Mouse (Mus musculus) liver, embryonic 13.5 days (tissue): ENCODE measurements around the gene Rbfox1. TPM values are rescaled to one million over a fixed set of nuclear protein-coding genes. Genes with fewer than 3 reads are reported as not detected.

Experiments
- ATAC-seq: fragments of 200-750 bp; cut with Nextera tagmentation; 2 replicates; pipeline ENCODE4 v1.8.0; 2017; ENCODE audit warnings: low read depth, mild to moderate bottlenecking, moderate number of reproducible peaks, moderate library complexity
- DNase-seq: peaks from one replicate; pipeline ENCODE4 v3.0.0; 2022
- H3K27ac ChIP-seq: fragments of 300-500 bp; sonication (generic); 2 replicates; pipeline ENCODE4 v1.5.1; 2015; ENCODE audit warnings: moderate library complexity, mild to moderate bottlenecking, inconsistent platforms
- H3K27me3 ChIP-seq: fragments of 300-500 bp; sonication (generic); 2 replicates; pipeline ENCODE4 v1.6.1; 2015; ENCODE audit warnings: mild to moderate bottlenecking, inconsistent platforms
- H3K36me3 ChIP-seq: fragments of 300-500 bp; sonication (generic); 2 replicates; pipeline ENCODE4 v1.6.1; 2015; ENCODE audit warnings: mild to moderate bottlenecking, inconsistent platforms
- H3K4me1 ChIP-seq: fragments of 300-500 bp; sonication (generic); replicated peaks from 2 replicates; pipeline ENCODE4 v1.6.1; 2015; ENCODE audit warnings: inconsistent platforms
- H3K4me2 ChIP-seq: fragments of 300-500 bp; sonication (generic); 2 replicates; pipeline ENCODE4 v1.6.1; 2015; ENCODE audit warnings: inconsistent platforms, mild to moderate bottlenecking, moderate library complexity
- H3K4me3 ChIP-seq: fragments of 300-500 bp; sonication (generic); replicated peaks from 2 replicates; pipeline ENCODE4 v1.5.1; 2015; ENCODE audit warnings: mild to moderate bottlenecking, inconsistent platforms
- H3K9ac ChIP-seq: fragments of 300-500 bp; sonication (generic); 2 replicates; pipeline ENCODE4 v1.6.1; 2015; ENCODE audit warnings: mild to moderate bottlenecking, inconsistent platforms
- H3K9me3 ChIP-seq: fragments of 300-500 bp; sonication (generic); replicated peaks from 2 replicates; pipeline ENCODE4 v1.6.1; 2016; ENCODE audit warnings: inconsistent platforms
- WGBS: fragments of 180-500 bp; shearing (Covaris S2); methylation state at CpG from one replicate; pipeline ENCODE4 v1.1.7; 2015; ENCODE audit not compliant: insufficient replicate concordance; 5-methylcytosine and 5-hydroxymethylcytosine counted together
- polyA plus RNA-seq: library from polyadenylated mRNA; unstranded; fragments of >200 nt; fragmentation: Nextera tagmentation; extraction: Ambion mirVana; gene quantifications from 2 replicates; pipeline ENCODE4 v1.2.1, GENCODE M21; 2015

Rbfox1 gene
- polyA plus RNA-seq, 1 experiment from 2014 or later = 0.29 TPM

DNA sequence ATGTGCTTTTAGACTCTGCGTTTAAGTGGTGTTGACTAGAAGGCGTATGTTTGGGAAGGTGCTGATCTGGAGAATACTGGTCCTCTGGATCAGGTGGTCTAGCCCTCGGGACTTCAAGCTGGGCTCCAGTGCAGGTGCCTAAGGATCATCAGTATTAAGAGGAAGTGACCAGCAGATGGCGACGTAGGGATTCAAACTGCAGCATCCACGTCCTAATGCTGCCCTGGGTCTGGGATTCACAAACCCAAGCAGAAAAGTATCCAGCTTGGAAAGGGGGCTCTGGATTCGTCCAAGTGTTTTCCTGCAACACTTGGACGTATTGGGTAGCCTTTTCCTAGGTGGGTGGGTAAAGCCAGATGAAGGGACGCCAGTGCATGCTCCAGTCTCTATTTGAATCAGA, 906.5 kb downstream of the Rbfox1 start:
- WGBS = 11% methylated on average over 9 of the region's 9 CpGs
- H3K4me3 ChIP-seq = no peak overlapping the region
- H3K36me3 ChIP-seq = no peaks in the 10 kb centered on the region
- no peaks in the 10 kb centered on the region for H3K9me3 ChIP-seq
- H3K4me2 ChIP-seq = no peak overlapping the region
- ATAC-seq = no peak
- H3K9ac ChIP-seq = no peak overlapping the region
- no peak overlapping the region for H3K27ac ChIP-seq
- peak; percentile 0 for DNase-seq
- no peaks in the 10 kb centered on the region for H3K4me1 ChIP-seq
- H3K27me3 ChIP-seq = no peaks in the 10 kb centered on the region

- 68% methylated on average over 2 of the region's 2 CpGs for whole genome bisulfite sequencing
- no peak overlapping the region for H3K4me2 ChIP-seq
- no peak for ATAC-seq
Measured at GRCm38 (mm10) chr16:6806246-6806645, 921.1 kb downstream of the Rbfox1 start.

GRCm38 (mm10) chr16:6807835-6808234, 922.7 kb downstream of the Rbfox1 start:
- no peaks in the 10 kb centered on the region for H3K4me1 ChIP-seq
- DNase-seq = no peak
- H3K9me3 ChIP-seq = no peaks in the 10 kb centered on the region
- no peak overlapping the region for H3K9ac ChIP-seq
- H3K36me3 ChIP-seq = no peaks in the 10 kb centered on the region
- no peak overlapping the region for H3K4me3 ChIP-seq
- no peaks in the 10 kb centered on the region for H3K27me3 ChIP-seq
- ATAC-seq = no peak
- WGBS = 41% methylated on average over 2 of the region's 2 CpGs
- no peak overlapping the region for H3K4me2 ChIP-seq
- no peak overlapping the region for H3K27ac ChIP-seq

More at GRCm38 (mm10) chr16:6806246-6806645, 921.1 kb downstream of the Rbfox1 start:
- Histone ChIP-seq H3K4me1 (no peaks in the 10 kb centered on the region), H3K27me3 (no peaks in the 10 kb centered on the region), H3K9ac (no peak overlapping the region), H3K4me3 (no peak overlapping the region), H3K9me3 (no peaks in the 10 kb centered on the region), H3K36me3 (no peaks in the 10 kb centered on the region), H3K27ac (no peak overlapping the region)
- no peak for DNase-seq

DNA sequence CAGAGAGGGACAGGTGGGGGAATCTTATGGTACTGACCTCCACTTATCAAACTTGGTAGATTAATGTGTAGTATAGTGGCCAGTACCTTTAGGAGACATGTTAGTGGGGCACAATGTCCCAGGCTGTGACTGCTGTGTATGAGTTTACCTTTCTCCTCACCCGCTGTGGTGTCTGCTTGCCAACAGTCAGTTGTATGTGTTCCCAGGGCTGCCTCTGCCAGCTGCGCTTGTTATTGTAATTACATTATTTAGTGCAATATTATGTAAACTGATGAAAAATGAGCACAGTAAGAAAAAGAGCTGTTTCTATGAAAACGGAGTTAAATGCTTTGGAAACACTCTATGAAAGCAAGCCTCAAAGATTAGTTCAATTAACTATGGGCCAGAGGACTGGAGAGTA, 928.7 kb downstream of the Rbfox1 start:
- H3K4me2 ChIP-seq = no peak overlapping the region
- H3K4me1 ChIP-seq = no peaks in the 10 kb centered on the region
- ATAC-seq (no peak), DNase-seq (no peak)
- no peak overlapping the region for H3K9ac ChIP-seq
- H3K4me3 ChIP-seq = no peak overlapping the region
- H3K36me3 ChIP-seq = no peaks in the 10 kb centered on the region
- H3K9me3 ChIP-seq = no peaks in the 10 kb centered on the region
- H3K27ac ChIP-seq = no peak overlapping the region
- WGBS = 69% methylated on average over 3 of the region's 3 CpGs
- no peaks in the 10 kb centered on the region for H3K27me3 ChIP-seq

- no peaks in the 10 kb centered on the region for H3K27me3 ChIP-seq
- no peak overlapping the region for H3K4me2 ChIP-seq
- no peak overlapping the region for H3K27ac ChIP-seq
- 37% methylated on average over 1 of the region's 1 CpGs for WGBS
- no peak overlapping the region for H3K4me3 ChIP-seq
- no peaks in the 10 kb centered on the region for H3K36me3 ChIP-seq
- no peak for DNase-seq
- no peaks in the 10 kb centered on the region for H3K4me1 ChIP-seq
- H3K9me3 ChIP-seq = no peaks in the 10 kb centered on the region
- H3K9ac ChIP-seq = no peak overlapping the region
- ATAC-seq = no peak
Measured at GRCm38 (mm10) chr16:6821741-6822140, 936.6 kb downstream of the Rbfox1 start.

DNA sequence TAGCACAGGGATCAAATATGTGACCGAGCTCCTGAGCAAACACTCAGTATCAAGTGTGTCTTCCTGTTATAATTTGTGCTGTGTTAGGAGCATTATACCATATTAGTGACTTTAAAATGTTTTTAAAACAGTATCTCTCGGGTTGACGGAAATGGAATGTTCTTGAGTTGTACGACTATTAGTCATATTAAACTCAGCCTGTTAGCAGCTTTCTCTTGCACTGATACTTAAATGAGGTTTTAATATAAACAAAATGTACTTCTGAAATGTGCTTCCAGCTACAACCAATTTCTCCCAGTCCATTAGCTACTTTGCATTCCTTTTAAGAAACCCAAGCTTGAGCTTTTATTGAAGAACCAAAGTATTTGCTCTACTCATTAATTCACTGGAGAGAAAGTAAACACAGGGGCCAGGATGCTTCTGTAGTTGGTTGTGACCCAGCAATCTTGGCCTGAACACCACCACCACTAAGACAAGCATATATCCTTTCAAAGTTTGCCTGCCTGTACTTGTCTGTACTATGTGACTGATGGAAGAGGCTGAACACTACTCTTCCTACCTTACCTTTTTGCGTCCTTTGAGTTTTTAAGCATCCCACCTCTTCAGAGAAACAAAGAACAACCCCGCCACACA, 944.9 kb downstream of the Rbfox1 start:
- WGBS = 66% methylated on average over 6 of the region's 6 CpGs

GRCm38 (mm10) chr16:6833486-6833885, 948.3 kb downstream of the Rbfox1 start:
- ATAC-seq (no peak), DNase-seq (no peak)
- Histone ChIP-seq H3K9me3 (no peaks in the 10 kb centered on the region), H3K9ac (no peak overlapping the region), H3K27ac (no peak overlapping the region), H3K4me3 (no peak overlapping the region), H3K27me3 (no peaks in the 10 kb centered on the region), H3K4me1 (no peaks in the 10 kb centered on the region), H3K4me2 (no peak overlapping the region), H3K36me3 (no peaks in the 10 kb centered on the region)

More for the DNA sequence above, 944.9 kb downstream of the Rbfox1 start:
- no peak overlapping the region for H3K4me2 ChIP-seq
- H3K36me3 ChIP-seq = no peaks in the 10 kb centered on the region
- H3K4me3 ChIP-seq = no peak overlapping the region
- no peak overlapping the region for H3K27ac ChIP-seq
- no peak for DNase-seq
- no peak overlapping the region for H3K9ac ChIP-seq
- no peaks in the 10 kb centered on the region for H3K27me3 ChIP-seq
- no peaks in the 10 kb centered on the region for H3K4me1 ChIP-seq
- no peak for ATAC-seq
- H3K9me3 ChIP-seq = no peaks in the 10 kb centered on the region

DNA sequence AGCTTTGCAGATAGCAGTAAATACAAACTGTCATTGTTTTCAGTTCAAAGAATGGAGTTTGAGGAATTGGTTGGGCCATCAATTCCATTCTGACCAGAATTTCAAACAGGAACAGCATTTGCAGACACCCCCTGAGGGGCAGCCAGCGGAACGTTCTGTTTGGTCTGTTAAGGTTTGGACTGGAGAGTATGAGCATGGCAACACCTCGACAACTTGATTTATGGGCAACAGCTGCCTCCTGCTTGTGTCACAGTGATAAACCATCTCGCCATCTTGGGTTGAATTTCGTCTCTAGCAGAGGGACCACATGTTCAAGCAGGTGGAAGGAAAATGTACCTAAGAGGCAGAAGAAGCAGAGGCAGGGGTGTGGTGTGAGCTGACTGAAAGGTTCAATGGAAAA, 949.9 kb downstream of the Rbfox1 start:
- Histone ChIP-seq H3K9me3 (no peaks in the 10 kb centered on the region), H3K27ac (no peak overlapping the region), H3K4me1 (no peaks in the 10 kb centered on the region), H3K9ac (no peak overlapping the region), H3K4me2 (no peak overlapping the region), H3K36me3 (no peaks in the 10 kb centered on the region), H3K4me3 (no peak overlapping the region), H3K27me3 (no peaks in the 10 kb centered on the region)
- DNase-seq (no peak), ATAC-seq (no peak)
- 38% methylated on average over 5 of the region's 5 CpGs for WGBS

DNA sequence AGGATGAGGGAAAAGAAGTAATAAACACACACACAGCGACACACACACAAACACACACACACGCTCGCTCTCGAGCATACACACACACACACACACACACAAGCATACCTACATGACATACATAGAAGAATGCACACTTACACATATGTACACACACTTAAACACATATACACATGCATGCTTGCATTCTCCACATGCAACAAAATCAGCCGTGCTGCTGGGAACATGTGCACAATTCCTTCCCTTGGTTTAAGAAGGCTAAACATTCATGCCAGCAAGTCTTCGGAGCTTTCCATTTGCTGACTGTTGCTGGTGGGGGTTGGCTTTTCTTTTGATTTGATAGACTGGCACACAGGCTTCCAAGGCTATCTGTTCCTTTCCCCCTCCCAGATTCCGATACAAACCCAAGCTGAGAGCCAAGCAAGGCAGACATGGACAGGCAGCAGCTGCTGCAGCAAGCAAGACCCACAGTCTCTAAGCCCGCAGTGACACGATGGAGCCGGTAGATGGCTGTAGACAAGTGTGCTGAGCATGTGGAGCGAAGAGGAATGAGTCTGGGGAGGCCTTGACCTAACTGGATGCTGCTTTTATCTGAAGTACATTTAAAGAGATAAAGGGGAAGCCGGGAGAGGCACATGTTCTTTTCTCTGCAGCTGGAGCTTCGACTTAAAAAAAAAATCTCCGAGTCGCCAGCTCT, 954.3 kb downstream of the Rbfox1 start:
- WGBS = 35% methylated on average over 15 of the region's 15 CpGs
- Histone ChIP-seq H3K4me3 (no peak overlapping the region), H3K4me1 (no peaks in the 10 kb centered on the region), H3K27me3 (no peaks in the 10 kb centered on the region), H3K9ac (no peak overlapping the region), H3K36me3 (no peaks in the 10 kb centered on the region), H3K4me2 (no peak overlapping the region), H3K27ac (no peak overlapping the region), H3K9me3 (no peaks in the 10 kb centered on the region)
- DNase-seq (peak; percentile 1), ATAC-seq (no peak)

- no peaks in the 10 kb centered on the region for H3K36me3 ChIP-seq
- no peak overlapping the region for H3K4me2 ChIP-seq
- no peaks in the 10 kb centered on the region for H3K27me3 ChIP-seq
- no peak for DNase-seq
- ATAC-seq = no peak
- H3K9ac ChIP-seq = no peak overlapping the region
- 56% methylated on average over 3 of the region's 3 CpGs for WGBS
- H3K4me3 ChIP-seq = no peak overlapping the region
- no peak overlapping the region for H3K27ac ChIP-seq
- no peaks in the 10 kb centered on the region for H3K9me3 ChIP-seq
- no peaks in the 10 kb centered on the region for H3K4me1 ChIP-seq
Measured at GRCm38 (mm10) chr16:6840007-6840406, 954.9 kb downstream of the Rbfox1 start.

- H3K9me3 ChIP-seq = no peaks in the 10 kb centered on the region
- WGBS = 71% methylated on average over 7 of the region's 7 CpGs
- no peaks in the 10 kb centered on the region for H3K4me1 ChIP-seq
- ATAC-seq (no peak), DNase-seq (no peak)
- no peak overlapping the region for H3K9ac ChIP-seq
- no peaks in the 10 kb centered on the region for H3K36me3 ChIP-seq
- H3K4me3 ChIP-seq = no peak overlapping the region
- no peak overlapping the region for H3K4me2 ChIP-seq
- no peak overlapping the region for H3K27ac ChIP-seq
- H3K27me3 ChIP-seq = no peaks in the 10 kb centered on the region
Measured at GRCm38 (mm10) chr16:6840461-6840860, 955.3 kb downstream of the Rbfox1 start.
